Mouse (Mus musculus) thymus, postnatal 14 days (tissue): ENCODE results near the gene Gm6034.
"Not testable (repeated sequence)": the region's sequence is repeated elsewhere in the genome, so short reads cannot be mapped to it uniquely, and the experiment has no call there.

Source experiments
- DNase-seq: peaks from one replicate; pipeline ENCODE4 v3.0.0; 2021

Gene Gm6034

GRCm38 (mm10) chr17:36023710-36024654 is 18.8 kb upstream of the Gm6034 start:
- DNase-seq, result peak; percentile 59

GRCm38 (mm10) chr17:36025197-36025596 is 17.6 kb upstream of the Gm6034 start:
- DNase-seq, result no peak

- DNase-seq, result no peak
These were observed 16.9 kb upstream of the Gm6034 start for GRCm38 (mm10) chr17:36025901-36026300.

- no peak for DNase-seq
These were observed 15.1 kb upstream of the Gm6034 start for GRCm38 (mm10) chr17:36027663-36028062.

GRCm38 (mm10) chr17:36028879-36029619 is 13.7 kb upstream of the Gm6034 start:
- DNase-seq, result no peak

GRCm38 (mm10) chr17:36030046-36030702 is 12.6 kb upstream of the Gm6034 start:
- DNase-seq, result not testable (repeated sequence)

- DNase-seq, result peak; percentile 2
These were observed 11.8 kb upstream of the Gm6034 start for GRCm38 (mm10) chr17:36030703-36031582.

GRCm38 (mm10) chr17:36031583-36032331 is 11.0 kb upstream of the Gm6034 start:
- peak; percentile 71 for DNase-seq

- DNase-seq, result peak; percentile 75
These were observed 10.3 kb upstream of the Gm6034 start, which contains the start of gene H2-T23 for GRCm38 (mm10) chr17:36032351-36032875. H2-T23 (minus strand) TSS chr17:36032855.

- DNase-seq, result not testable (repeated sequence)
These were observed 8.2 kb upstream of the Gm6034 start for GRCm38 (mm10) chr17:36034524-36034923.

GRCm38 (mm10) chr17:36035010-36035638 is 7.6 kb upstream of the Gm6034 start:
- peak; percentile 84 for DNase-seq

GRCm38 (mm10) chr17:36036126-36036525 is 6.6 kb upstream of the Gm6034 start:
- DNase-seq, result not testable (repeated sequence)

GRCm38 (mm10) chr17:36040604-36041003 is 2.2 kb upstream of the Gm6034 start:
- not testable (repeated sequence) for DNase-seq

- DNase-seq, result peak; percentile 47
These were observed 706 bp upstream of the Gm6034 start for GRCm38 (mm10) chr17:36042055-36042454.

GRCm38 (mm10) chr17:36043286-36043685 is 525 bp downstream of the Gm6034 start:
- DNase-seq, result no peak

- not testable (repeated sequence) for DNase-seq
These were observed 15.2 kb downstream of the Gm6034 start for GRCm38 (mm10) chr17:36057927-36058326.

- not testable (repeated sequence) for DNase-seq
These were observed 15.6 kb downstream of the Gm6034 start, which contains the start of gene Gm11127 for GRCm38 (mm10) chr17:36058362-36058761. Gm11127 (minus strand) TSS chr17:36058371.

- DNase-seq, result peak; percentile 97
These were observed 18.1 kb downstream of the Gm6034 start for GRCm38 (mm10) chr17:36060829-36061228.

GRCm38 (mm10) chr17:36081901-36082300 is 39.1 kb downstream of the Gm6034 start:
- not testable (repeated sequence) for DNase-seq

- DNase-seq, result not testable (repeated sequence)
These were observed 39.9 kb downstream of the Gm6034 start for GRCm38 (mm10) chr17:36082519-36083232.
